Mouse (Mus musculus): ENCODE measurements around the gene Serpina3f. TPM values are rescaled to one million over a fixed set of nuclear protein-coding genes. Genes with fewer than 3 reads are reported as not detected.

The Serpina3f gene
- total RNA-seq, 1 experiment = not detected

- peak; percentile 57 for DNase-seq (ENCODE audit: low read depth, low spot score)
- Histone ChIP-seq H3K4me1 (ENCODE audit: control insufficient read depth in 2 of 2, insufficient read depth in 2 of 2, low read length in 2 of 2, poor library complexity in 1 of 2) (no peaks in the 10 kb centered on the region; a peak in 2 of 4 replicates), H3K4me3 (ENCODE audit: insufficient read depth in 1 of 2, low read depth in 1 of 2, low read length in 2 of 2, poor library complexity in 1 of 2, severe bottlenecking in 1 of 2) (no peak overlapping the region), H3K27ac (ENCODE audit: insufficient read depth, low read depth, low read length, poor library complexity, severe bottlenecking) (no peak overlapping the region), H3K9me3 (ENCODE audit: control insufficient read depth, insufficient read depth, low read depth, low read length) (no peaks in the 10 kb centered on the region), H3K9ac (ENCODE audit: insufficient read depth, low read depth, low read length, poor library complexity, severe bottlenecking) (no peak overlapping the region), H3K36me3 (ENCODE audit: control insufficient read depth, insufficient read depth, low read length, poor library complexity, severe bottlenecking) (no peaks in the 10 kb centered on the region)
- TF ChIP-seq HCFC1 (IDR thresholded peaks at IDR 0.05; ENCODE audit: borderline replicate concordance, insufficient read depth, low read length) (no peak), ZNF384 (IDR thresholded peaks at IDR 0.05; ENCODE audit: low read depth, low read length) (no peak), ZC3H11A (IDR thresholded peaks at IDR 0.05; ENCODE audit: borderline replicate concordance, low read depth, low read length) (no peak), MAFK (IDR thresholded peaks at IDR 0.05; ENCODE audit: insufficient read depth, low read depth, low read length) (0 out of 2 replicates have a peak, but pooled peaks have one; percentile 53)
- in situ Hi-C loops (cut with MboI; ENCODE audit: low sequenced_read_pairs in 2 of 2, unreplicated experiment in 2 of 2) = no loop called here
These were observed 33.2 kb downstream of the Serpina3f start for GRCm38 (mm10) chr12:104247553-104248002.

- Histone ChIP-seq H3K27ac (ENCODE audit: insufficient read depth, low read depth, low read length, poor library complexity, severe bottlenecking) (no peak overlapping the region), H3K36me3 (ENCODE audit: control insufficient read depth, insufficient read depth, low read length, poor library complexity, severe bottlenecking) (no peaks in the 10 kb centered on the region), H3K4me3 (ENCODE audit: insufficient read depth in 1 of 2, low read depth in 1 of 2, low read length in 2 of 2, poor library complexity in 1 of 2, severe bottlenecking in 1 of 2) (no peak overlapping the region), H3K9me3 (ENCODE audit: control insufficient read depth, insufficient read depth, low read depth, low read length) (no peaks in the 10 kb centered on the region), H3K9ac (ENCODE audit: insufficient read depth, low read depth, low read length, poor library complexity, severe bottlenecking) (no peak overlapping the region), H3K4me1 (ENCODE audit: control insufficient read depth in 2 of 2, insufficient read depth in 2 of 2, low read length in 2 of 2, poor library complexity in 1 of 2) (no peaks in the 10 kb centered on the region; a peak in 2 of 4 replicates)
- no peak for DNase-seq (ENCODE audit: low read depth, low spot score)
- in situ Hi-C loops (cut with MboI; ENCODE audit: low sequenced_read_pairs in 2 of 2, unreplicated experiment in 2 of 2) = no loop called here
- TF ChIP-seq ZC3H11A (IDR thresholded peaks at IDR 0.05; ENCODE audit: borderline replicate concordance, low read depth, low read length) (no peak), MAFK (IDR thresholded peaks at IDR 0.05; ENCODE audit: insufficient read depth, low read depth, low read length) (no peak), CHD2 (IDR thresholded peaks at IDR 0.05; ENCODE audit: low read depth, low read length) (no peak), ZNF384 (IDR thresholded peaks at IDR 0.05; ENCODE audit: low read depth, low read length) (no peak), HCFC1 (IDR thresholded peaks at IDR 0.05; ENCODE audit: borderline replicate concordance, insufficient read depth, low read length) (no peak)
These were observed 33.9 kb downstream of the Serpina3f start for GRCm38 (mm10) chr12:104248231-104248630.

- no peak overlapping the region for H3K27ac ChIP-seq (ENCODE audit: insufficient read depth, low read depth, low read length, poor library complexity, severe bottlenecking)
- no peak overlapping the region for H3K9ac ChIP-seq (ENCODE audit: insufficient read depth, low read depth, low read length, poor library complexity, severe bottlenecking)
- in situ Hi-C loops (cut with MboI; ENCODE audit: low sequenced_read_pairs in 2 of 2, unreplicated experiment in 2 of 2) = no loop called here
- no peak for TF ChIP-seq CHD2 (IDR thresholded peaks at IDR 0.05; ENCODE audit: low read depth, low read length)
- TF ChIP-seq MAFK (IDR thresholded peaks at IDR 0.05; ENCODE audit: insufficient read depth, low read depth, low read length) = no peak
- no peak for TF ChIP-seq ZNF384 (IDR thresholded peaks at IDR 0.05; ENCODE audit: low read depth, low read length)
- no peak for TF ChIP-seq HCFC1 (IDR thresholded peaks at IDR 0.05; ENCODE audit: borderline replicate concordance, insufficient read depth, low read length)
- TF ChIP-seq ZC3H11A (IDR thresholded peaks at IDR 0.05; ENCODE audit: borderline replicate concordance, low read depth, low read length) = no peak
- H3K4me3 ChIP-seq (ENCODE audit: insufficient read depth in 1 of 2, low read depth in 1 of 2, low read length in 2 of 2, poor library complexity in 1 of 2, severe bottlenecking in 1 of 2) = no peak overlapping the region
- H3K36me3 ChIP-seq (ENCODE audit: control insufficient read depth, insufficient read depth, low read length, poor library complexity, severe bottlenecking) = no peaks in the 10 kb centered on the region
- no peaks in the 10 kb centered on the region; the same call in 1 of the 2 replicates for H3K9me3 ChIP-seq (ENCODE audit: control insufficient read depth, insufficient read depth, low read depth, low read length)
- DNase-seq (ENCODE audit: low read depth, low spot score) = no peak
- H3K4me1 ChIP-seq (ENCODE audit: control insufficient read depth in 2 of 2, insufficient read depth in 2 of 2, low read length in 2 of 2, poor library complexity in 1 of 2) = peaks cover 2 to 5% of the 10 kb centered on the region in 2 experiments; a peak in 2 of 4 replicates
These were observed 46.7 kb downstream of the Serpina3f start for GRCm38 (mm10) chr12:104261041-104261440.

GRCm38 (mm10) chr12:104262863-104263262, 48.5 kb downstream of the Serpina3f start, which contains the start of gene Serpina3i:
TSS of gene Serpina3i (plus strand) at chr12:104263122.
- Histone ChIP-seq H3K9me3 (ENCODE audit: control insufficient read depth, insufficient read depth, low read depth, low read length) (no peaks in the 10 kb centered on the region; the same call in 1 of the 2 replicates), H3K9ac (ENCODE audit: insufficient read depth, low read depth, low read length, poor library complexity, severe bottlenecking) (no peak within 1 kb of the TSS), H3K27ac (ENCODE audit: insufficient read depth, low read depth, low read length, poor library complexity, severe bottlenecking) (no peak within 1 kb of the TSS; the same call in 1 of the 2 replicates), H3K4me3 (ENCODE audit: insufficient read depth in 1 of 2, low read depth in 1 of 2, low read length in 2 of 2, poor library complexity in 1 of 2, severe bottlenecking in 1 of 2) (no peak within 1 kb of the TSS), H3K36me3 (ENCODE audit: control insufficient read depth, insufficient read depth, low read length, poor library complexity, severe bottlenecking) (no peaks in the 10 kb centered on the region), H3K4me1 (ENCODE audit: control insufficient read depth in 2 of 2, insufficient read depth in 2 of 2, low read length in 2 of 2, poor library complexity in 1 of 2) (peaks cover 2 to 5% of the 10 kb centered on the region in 2 experiments; a peak in 2 of 4 replicates)
- peak; percentile 54 for DNase-seq (ENCODE audit: low read depth, low spot score)
- no peak for TF ChIP-seq HCFC1 (IDR thresholded peaks at IDR 0.05; ENCODE audit: borderline replicate concordance, insufficient read depth, low read length)
- no peak for TF ChIP-seq ZNF384 (IDR thresholded peaks at IDR 0.05; ENCODE audit: low read depth, low read length)
- TF ChIP-seq CHD2 (IDR thresholded peaks at IDR 0.05; ENCODE audit: low read depth, low read length) = no peak
- no peak for TF ChIP-seq MAFK (IDR thresholded peaks at IDR 0.05; ENCODE audit: insufficient read depth, low read depth, low read length)
- TF ChIP-seq ZC3H11A (IDR thresholded peaks at IDR 0.05; ENCODE audit: borderline replicate concordance, low read depth, low read length) = no peak
- in situ Hi-C loops (cut with MboI; ENCODE audit: low sequenced_read_pairs in 2 of 2, unreplicated experiment in 2 of 2) = no loop called here
